Mouse (Mus musculus): Measurements from ENCODE around the gene Esrrg.

Esrrg gene

GRCm38 (mm10) chr1:188101832-188102231, 493.2 kb downstream of the Esrrg start:
- no peak for DNase-seq

- DNase-seq, result no peak
Observed at GRCm38 (mm10) chr1:188103179-188103578, 494.6 kb downstream of the Esrrg start.

- DNase-seq, result no peak
Observed at GRCm38 (mm10) chr1:188105516-188105915, 496.9 kb downstream of the Esrrg start.

- peak; percentile 5 for DNase-seq
Observed at GRCm38 (mm10) chr1:188107946-188108345, 499.4 kb downstream of the Esrrg start.

GRCm38 (mm10) chr1:188111552-188111951, 503.0 kb downstream of the Esrrg start:
- DNase-seq, result no peak

GRCm38 (mm10) chr1:188113240-188113639, 504.6 kb downstream of the Esrrg start:
- no peak for DNase-seq

GRCm38 (mm10) chr1:188118125-188118524, 509.5 kb downstream of the Esrrg start:
- peak; percentile 30 for DNase-seq

GRCm38 (mm10) chr1:188119806-188120205, 511.2 kb downstream of the Esrrg start:
- DNase-seq, result no peak

GRCm38 (mm10) chr1:188125521-188126021, 517.0 kb downstream of the Esrrg start:
- DNase-seq, result no peak

GRCm38 (mm10) chr1:188136126-188136525, 527.5 kb downstream of the Esrrg start:
- no peak for DNase-seq

GRCm38 (mm10) chr1:188139473-188139872, 530.9 kb downstream of the Esrrg start:
- DNase-seq, result no peak

- DNase-seq, result no peak
Observed at GRCm38 (mm10) chr1:188140221-188140620, 531.6 kb downstream of the Esrrg start.

- no peak for DNase-seq
Observed at GRCm38 (mm10) chr1:188147381-188148156, 539.0 kb downstream of the Esrrg start.

- DNase-seq, result no peak
Observed at GRCm38 (mm10) chr1:188151066-188151465, 542.5 kb downstream of the Esrrg start.

- no peak for DNase-seq
Observed at GRCm38 (mm10) chr1:188152011-188152410, 543.4 kb downstream of the Esrrg start.

- no peak for DNase-seq
Observed at GRCm38 (mm10) chr1:188153665-188154064, 545.1 kb downstream of the Esrrg start.

GRCm38 (mm10) chr1:188154466-188155110, 546.0 kb downstream of the Esrrg start:
- DNase-seq, result peak; percentile 19

- DNase-seq, result no peak
Observed at GRCm38 (mm10) chr1:188155135-188155779, 546.7 kb downstream of the Esrrg start.

- DNase-seq, result no peak
Observed at GRCm38 (mm10) chr1:188156520-188156919, 547.9 kb downstream of the Esrrg start.

GRCm38 (mm10) chr1:188157237-188157955, 548.8 kb downstream of the Esrrg start:
- DNase-seq, result no peak

GRCm38 (mm10) chr1:188158675-188159074, 550.1 kb downstream of the Esrrg start:
- no peak for DNase-seq

- no peak for DNase-seq
Observed at GRCm38 (mm10) chr1:188159108-188159507, 550.5 kb downstream of the Esrrg start.

GRCm38 (mm10) chr1:188163058-188163457, 554.5 kb downstream of the Esrrg start:
- DNase-seq, result no peak

All from liver (tissue).